Mouse (Mus musculus) brain, embryonic 14.5 days (tissue): ENCODE measurements at regions not wholly inside any gene's neighbourhood (a gene's known extent, or its start where the extent isn't known, plus 50 kb on each side); places are given as distances from the start of the nearest gene placed in this dataset.

ENCODE experiments used
- CTCF ChIP-seq: fragments of 200-500 bp; IDR thresholded peaks from 2 replicates; pipeline ENCODE4 v1.5.1; 2012; ENCODE audit warnings: inconsistent platforms, mild to moderate bottlenecking, moderate library complexity, borderline replicate concordance; ENCODE audit not compliant: insufficient read depth, insufficient read length; ENCODE audit errors: extremely low read depth
- POLR2A ChIP-seq: fragments of 200-500 bp; IDR thresholded peaks from 2 replicates; pipeline ENCODE4 v1.6.1; 2012; ENCODE audit warnings: mild to moderate bottlenecking, inconsistent platforms, borderline replicate concordance; ENCODE audit not compliant: poor library complexity, insufficient read depth, insufficient read length, severe bottlenecking; ENCODE audit errors: extremely low read depth

- TF ChIP-seq CTCF: no peak
- TF ChIP-seq POLR2A: no peak
These were observed 417.2 kb upstream of the Etaa1 start for GRCm38 (mm10) chr11:18370861-18371260.
